Mouse (Mus musculus) liver, embryonic 14.5 days (tissue): Measurements from ENCODE around the gene Bbs9. TPM values are rescaled to one million over a fixed set of nuclear protein-coding genes. Genes with fewer than 3 reads are reported as not detected.

Experiments used
- ATAC-seq: fragments of 200-750 bp; cut with Nextera tagmentation; 2 replicates; pipeline ENCODE4 v1.8.0; 2017; ENCODE audit warnings: moderate number of reproducible peaks, mild to moderate bottlenecking, moderate library complexity; ENCODE audit not compliant: insufficient read depth
- DNase-seq, 3 experiments: peaks; one replicate each; pipeline ENCODE4 v3.0.0-alpha.2; 2012 to 2013; ENCODE audit warnings: low read depth in 3 of 3, low spot score in 3 of 3
- H3K27ac ChIP-seq: fragments of 300-500 bp; sonication (generic); 2 replicates; pipeline ENCODE4 v1.5.1; 2014; ENCODE audit warnings: moderate library complexity, mild to moderate bottlenecking, control low read depth, inconsistent platforms
- H3K27me3 ChIP-seq: fragments of 300-500 bp; sonication (generic); 2 replicates; pipeline ENCODE4 v1.6.1; 2014; ENCODE audit warnings: mild to moderate bottlenecking, low read length, moderate library complexity; ENCODE audit not compliant: control insufficient read depth, insufficient read depth
- H3K36me3 ChIP-seq: fragments of 300-500 bp; sonication (generic); replicated peaks from 2 replicates; pipeline ENCODE4 v1.6.1; 2014; ENCODE audit warnings: low read depth; ENCODE audit not compliant: control insufficient read depth, insufficient read depth
- H3K4me1 ChIP-seq, 2 experiments: fragments of 200-500 bp in 1 of 2; fragments of 300-500 bp in 1 of 2; sonication (generic) in 1 of 2; replicated peaks; 2 replicates each; pipeline ENCODE4 v1.6.1; 2012 to 2014; ENCODE audit warnings: antibody characterized with exemption in 1 of 2, inconsistent platforms in 1 of 2, low read length in 1 of 2; ENCODE audit not compliant: control insufficient read depth in 2 of 2, insufficient read depth in 2 of 2
- H3K4me2 ChIP-seq: fragments of 300-500 bp; sonication (generic); 2 replicates; pipeline ENCODE4 v1.6.1; 2014; ENCODE audit warnings: low read depth, mild to moderate bottlenecking, control low read depth, moderate library complexity
- H3K4me3 ChIP-seq, 2 experiments: fragments of 200-500 bp in 1 of 2; fragments of 300-500 bp in 1 of 2; sonication (generic) in 1 of 2; 2 replicates each; pipeline ENCODE4 v1.5.1; 2012 to 2014; ENCODE audit warnings: low read depth in 2 of 2, low read length in 2 of 2, mild to moderate bottlenecking in 2 of 2, control low read depth in 1 of 2, inconsistent platforms in 1 of 2, moderate library complexity in 1 of 2; ENCODE audit not compliant: insufficient read depth in 1 of 2
- H3K9ac ChIP-seq: fragments of 300-500 bp; sonication (generic); replicated peaks from 2 replicates; pipeline ENCODE4 v1.6.1; 2014; ENCODE audit warnings: mild to moderate bottlenecking, control low read depth, moderate library complexity
- H3K9me3 ChIP-seq: fragments of 300-500 bp; sonication (generic); 2 replicates; pipeline ENCODE4 v1.6.1; 2016; ENCODE audit warnings: low read length, mixed read lengths; ENCODE audit not compliant: control insufficient read depth
- CTCF ChIP-seq: IDR thresholded peaks from 2 replicates; pipeline ENCODE4 v1.5.1; 2016; ENCODE audit warnings: antibody characterized with exemption, low read depth, control low read depth
- EP300 ChIP-seq: IDR thresholded peaks from 2 replicates; pipeline ENCODE4 v1.6.1; 2016; ENCODE audit warnings: antibody characterized with exemption, low read depth
- WGBS: fragments of 180-500 bp; shearing (Covaris S2); extraction: QIAGEN DNeasy Blood & Tissue Kit; methylation state at CpG from one replicate; pipeline ENCODE4 v1.1.7; 2014; ENCODE audit not compliant: insufficient replicate concordance; 5-methylcytosine and 5-hydroxymethylcytosine counted together
- polyA plus RNA-seq, 2 experiments: library from polyadenylated mRNA; depleted of rRNA in 1 of 2; stranded (reverse) in 1 of 2; unstranded in 1 of 2; fragments of >200 nt; fragmentation: Nextera tagmentation in 1 of 2; extraction: Ambion mirVana in 1 of 2; gene quantifications; 2 replicates each; pipeline versions ENCODE4 v1.2.1 to v1.2.3; 2012 to 2014

The Bbs9 gene
- polyA plus RNA-seq, 2 experiments = 2.2 to 2.3 TPM

DNA sequence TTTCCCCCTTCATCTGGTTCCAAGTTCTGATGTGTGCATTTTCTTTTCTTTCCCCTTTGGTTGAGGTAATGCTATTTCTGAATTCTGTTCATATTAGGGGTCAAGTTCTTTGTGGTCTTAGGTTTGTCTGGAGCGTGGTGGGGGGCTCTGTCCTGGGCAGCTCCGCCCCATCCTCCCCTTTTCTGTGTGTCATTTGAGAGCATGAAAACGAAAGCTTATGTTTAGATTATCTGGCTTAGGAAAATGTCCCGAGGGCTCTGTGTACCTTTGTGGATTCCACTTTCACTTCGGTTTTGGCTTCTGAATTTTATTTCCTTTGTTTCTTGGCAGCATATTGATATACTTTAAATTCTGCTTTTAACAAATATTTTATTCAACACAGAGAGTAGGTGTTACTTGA, 80.6 kb downstream of the Bbs9 start:
- ATAC-seq = no peak
- Histone ChIP-seq H3K27me3 (no peaks in the 10 kb centered on the region), H3K36me3 (no peaks in the 10 kb centered on the region), H3K4me1 (no peaks in the 10 kb centered on the region), H3K4me2 (no peak overlapping the region), H3K27ac (no peak overlapping the region), H3K4me3 (no peak overlapping the region), H3K9ac (no peak overlapping the region), H3K9me3 (no peaks in the 10 kb centered on the region)
- 44% methylated on average over 5 of the region's 5 CpGs for WGBS
- no peak for DNase-seq
- TF ChIP-seq CTCF (no peak), EP300 (no peak)

DNA sequence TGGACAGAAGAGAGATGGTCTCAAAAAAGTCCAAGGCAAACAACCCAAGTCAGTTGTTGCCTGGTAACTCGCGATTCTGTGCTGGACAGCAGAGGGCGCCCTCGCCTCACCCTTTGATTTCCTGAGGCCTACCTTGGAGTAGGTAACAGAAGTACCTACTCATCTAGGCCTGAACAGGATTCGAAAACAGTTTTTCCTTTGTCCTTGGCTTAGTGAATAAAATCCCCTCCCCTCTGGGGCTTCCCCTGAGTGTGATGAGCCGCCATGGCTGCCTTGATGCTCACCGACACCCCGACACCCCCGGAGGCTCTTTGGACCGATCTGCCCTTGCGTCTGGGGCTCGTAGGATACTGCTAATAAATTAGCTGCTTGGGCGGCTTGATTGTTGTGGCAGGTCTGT, 82.0 kb downstream of the Bbs9 start:
- H3K36me3 ChIP-seq = no peaks in the 10 kb centered on the region
- 53% methylated on average over 13 of the region's 13 CpGs for WGBS
- no peak for ATAC-seq

DNA sequence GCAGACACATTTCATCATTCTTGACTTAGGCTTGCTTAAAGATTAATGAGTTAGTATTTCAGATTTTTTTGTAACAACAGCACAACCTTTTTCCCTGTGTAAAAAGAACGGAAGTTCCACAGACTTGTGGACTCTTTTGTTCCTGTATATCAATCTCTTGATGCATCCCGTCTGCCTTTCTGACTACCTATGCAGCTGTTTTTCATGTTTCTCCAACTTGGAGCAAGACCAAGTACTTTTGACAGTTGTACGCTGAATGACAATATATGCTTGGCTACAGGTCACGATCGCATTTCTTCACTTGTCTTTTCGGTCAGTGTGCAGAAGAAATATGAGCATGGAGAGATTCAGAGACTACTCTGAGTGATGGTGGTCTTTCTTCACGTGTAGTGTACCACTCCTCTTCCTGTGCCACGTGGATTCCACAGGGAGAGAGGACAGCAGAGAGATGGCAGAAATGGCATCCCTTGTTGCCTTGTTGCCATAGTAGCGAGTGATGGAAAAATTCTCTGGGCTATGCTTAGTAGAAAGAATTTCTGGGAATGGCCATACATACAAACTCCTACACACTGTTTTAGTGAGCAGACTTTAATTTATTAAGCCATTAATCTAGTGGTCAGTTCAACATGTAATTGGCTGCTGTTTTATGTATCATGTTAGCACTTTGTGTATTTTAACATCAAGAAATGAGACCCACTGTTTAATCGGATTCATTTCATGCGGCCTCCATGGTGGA, 88.3 kb downstream of the Bbs9 start:
- no peaks in the 10 kb centered on the region for H3K9me3 ChIP-seq
- H3K4me2 ChIP-seq = no peak overlapping the region
- TF ChIP-seq EP300 = no peak
- no peak for TF ChIP-seq CTCF
- H3K27ac ChIP-seq = no peak overlapping the region
- no peak overlapping the region for H3K4me3 ChIP-seq
- no peak overlapping the region for H3K9ac ChIP-seq
- no peaks in the 10 kb centered on the region for H3K36me3 ChIP-seq
- 70% methylated on average over 11 of the region's 11 CpGs for WGBS
- ATAC-seq (no peak), DNase-seq (no peak)
- no peaks in the 10 kb centered on the region for H3K27me3 ChIP-seq
- no peaks in the 10 kb centered on the region for H3K4me1 ChIP-seq

More for the DNA sequence above, 82.0 kb downstream of the Bbs9 start:
- H3K9ac ChIP-seq = no peak overlapping the region
- H3K4me2 ChIP-seq = no peak overlapping the region
- DNase-seq = peak in 2 of 3 experiments; percentile 3 to 9
- H3K9me3 ChIP-seq = no peaks in the 10 kb centered on the region
- H3K27ac ChIP-seq = no peak overlapping the region
- H3K4me3 ChIP-seq = no peak overlapping the region
- no peaks in the 10 kb centered on the region for H3K4me1 ChIP-seq
- TF ChIP-seq EP300 = no peak
- peak; percentile 85 for TF ChIP-seq CTCF
- H3K27me3 ChIP-seq = no peaks in the 10 kb centered on the region

DNA sequence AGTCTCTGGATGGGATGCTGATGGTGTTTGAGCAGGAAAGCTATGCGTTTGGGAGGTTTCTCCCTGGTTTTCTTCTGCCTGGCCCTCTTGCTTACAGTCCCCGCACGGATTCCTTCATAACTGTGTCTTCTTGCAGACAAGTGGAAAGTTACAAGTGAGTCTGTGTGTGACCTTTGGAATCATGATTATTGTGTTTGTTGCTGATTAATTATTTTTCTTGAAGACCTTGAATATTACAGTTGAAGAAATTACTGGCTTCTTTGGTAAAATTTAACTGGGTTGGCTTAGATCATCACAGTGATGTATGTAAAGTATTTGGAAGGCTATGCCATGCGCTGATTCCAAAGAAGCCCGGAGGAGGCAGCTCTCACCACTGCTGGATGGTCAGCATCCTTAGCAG, 92.2 kb downstream of the Bbs9 start:
- TF ChIP-seq EP300 (no peak), CTCF (no peak)
- no peaks in the 10 kb centered on the region for H3K36me3 ChIP-seq
- WGBS = 80% methylated on average over 5 of the region's 5 CpGs
- ATAC-seq (no peak), DNase-seq (no peak)
- H3K27ac ChIP-seq = no peak overlapping the region
- H3K9ac ChIP-seq = no peak overlapping the region
- H3K9me3 ChIP-seq = no peaks in the 10 kb centered on the region
- H3K4me2 ChIP-seq = no peak overlapping the region
- H3K27me3 ChIP-seq = no peaks in the 10 kb centered on the region
- no peak overlapping the region for H3K4me3 ChIP-seq
- no peaks in the 10 kb centered on the region for H3K4me1 ChIP-seq

DNA sequence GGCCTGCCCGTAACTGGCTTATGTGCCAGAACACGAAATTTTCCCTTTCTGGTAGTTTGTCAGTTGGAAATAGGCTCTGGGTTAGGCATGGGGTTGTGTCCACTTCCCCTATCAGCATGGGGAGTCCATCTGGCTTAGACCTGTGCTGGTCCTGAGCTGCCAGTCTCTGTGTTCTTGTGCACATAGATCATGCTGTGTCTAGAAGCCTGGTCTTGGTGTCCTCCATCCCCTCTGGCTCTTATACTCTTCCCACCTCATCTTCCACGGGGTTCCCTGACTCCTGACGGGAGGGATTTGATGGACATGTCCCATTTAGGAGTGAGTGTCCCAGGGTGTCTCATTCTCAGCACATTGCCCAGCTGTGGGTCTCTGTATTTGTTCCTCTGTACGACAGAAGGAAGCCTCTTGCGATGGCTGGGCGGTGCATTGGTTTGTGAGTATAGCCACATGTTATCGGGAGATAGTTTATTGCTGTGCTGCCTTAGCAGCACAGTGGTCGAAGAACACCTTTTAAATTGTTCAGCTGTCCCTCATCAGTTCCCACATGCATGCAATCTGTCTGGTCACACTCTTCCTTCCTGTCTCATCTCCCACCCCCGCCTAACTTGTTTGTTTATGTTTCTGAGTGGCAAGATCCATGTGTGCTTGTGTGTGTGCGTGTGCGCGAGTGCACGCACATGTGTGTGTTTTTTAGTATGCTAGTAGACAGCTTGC, 101.1 kb downstream of the Bbs9 start:
- TF ChIP-seq EP300 (no peak), CTCF (no peak)
- Histone ChIP-seq H3K9me3 (no peaks in the 10 kb centered on the region), H3K9ac (no peak overlapping the region), H3K4me3 (no peak overlapping the region), H3K36me3 (no peaks in the 10 kb centered on the region), H3K27ac (no peak overlapping the region), H3K4me2 (no peak overlapping the region), H3K4me1 (no peaks in the 10 kb centered on the region), H3K27me3 (no peaks in the 10 kb centered on the region)
- DNase-seq (no peak), ATAC-seq (no peak)
- 52% methylated on average over 14 of the region's 14 CpGs for whole genome bisulfite sequencing
